In genomic region chr5:104511211-104511610, GRCm38 (mm10) we compare ENCODE assay signal across 23 mouse cellular contexts. TPM values are rescaled to one million over a fixed set of nuclear protein-coding genes. Genes with fewer than 3 reads are reported as not detected.
DNase-seq lines count a peak whose midpoint lies in the region; ATAC-seq and TF ChIP-seq lines count a peak whose summit lies in the region.
"Had no signal": no experiment of that assay in that cellular context is flagged by ENCODE, and none has a peak within 500 bp of the region (broad histone marks: within the 10 kb centered on the region; RNA-seq: fewer than 3 reads in every experiment).

No protein-coding gene starts in this region.

- H3K9ac ChIP-seq in kidney, embryonic 14.5 days (ENCODE audit: low read depth, low read length): no peak overlapping the region
- H3K9ac ChIP-seq in liver, adult 2 months (ENCODE audit: low read depth, low read length): no peak overlapping the region
- no peak overlapping the region for H3K9ac ChIP-seq in liver, postnatal 0 days (replicated peaks)

- TF ChIP-seq POLR2A in kidney, adult 2 months (IDR thresholded peaks at IDR 0.05; ENCODE audit: low read depth, low read length): no peak
- no peak for TF ChIP-seq POLR2A in liver, adult 2 months (IDR thresholded peaks at IDR 0.05; ENCODE audit: extremely low read depth, insufficient read depth, low read length)
- TF ChIP-seq POLR2A in testis, adult 2 months (IDR thresholded peaks at IDR 0.05; ENCODE audit: control insufficient read depth, low read depth, low read length): no peak

- H3K4me2 ChIP-seq in kidney, embryonic 14.5 days (replicated peaks; ENCODE audit: low read depth, low read length): no peak overlapping the region
- H3K4me2 ChIP-seq in liver, postnatal 0 days (ENCODE audit: low read depth, low read length): no peak overlapping the region

- TF ChIP-seq CTCF in kidney, adult 2 months (conservative IDR thresholded peaks at IDR 0.05; ENCODE audit: insufficient read depth, insufficient read length, low read depth, low read length): no peak
- no peak for TF ChIP-seq CTCF in liver, adult 2 months (IDR thresholded peaks at IDR 0.05; ENCODE audit: low read depth, low read length)
- TF ChIP-seq CTCF in liver, postnatal 0 days (IDR thresholded peaks at IDR 0.05; ENCODE audit: low read depth): no peak
- no peak for TF ChIP-seq CTCF in testis, adult 2 months (IDR thresholded peaks at IDR 0.05; ENCODE audit: control insufficient read depth, insufficient read depth, insufficient replicate concordance, low read depth, low read length)

- TF ChIP-seq EP300 in liver, postnatal 0 days (IDR thresholded peaks at IDR 0.05; ENCODE audit: low read depth): no peak

- peak; percentile 80 for DNase-seq in kidney, adult 2 months
- no peak for DNase-seq in kidney, adult 18-20 months
- peak; percentile 82 for DNase-seq in kidney, adult 9 months
- DNase-seq in liver, adult 2 months (ENCODE audit: extremely low read depth, low read depth, low spot score): peak; percentile 80
- DNase-seq in liver, postnatal 0 days: no peak
- no peak for DNase-seq in testis, postnatal 14 days (ENCODE audit: low spot score)
- DNase-seq: adrenal gland, adult 2 months; adrenal gland, adult 8-10 months; adrenal gland, postnatal 10 days; adrenal gland, postnatal 14 days; adrenal gland, postnatal 25 days; adrenal gland, postnatal 36 days; B cell, adult 2 months; cerebellum, adult 11 months; cerebellum, adult 11-12 months had no signal

- no peaks in the 10 kb centered on the region for H3K27me3 ChIP-seq in kidney, adult 2 months (replicated peaks; ENCODE audit: control insufficient read depth, insufficient read depth, low read length)
- no peaks in the 10 kb centered on the region for H3K27me3 ChIP-seq in kidney, embryonic 14.5 days (ENCODE audit: control insufficient read depth, insufficient read depth, low read length)
- H3K27me3 ChIP-seq in liver, adult 2 months (ENCODE audit: control insufficient read depth, insufficient read depth, low read length): no peaks in the 10 kb centered on the region
- no peaks in the 10 kb centered on the region for H3K27me3 ChIP-seq in liver, postnatal 0 days (ENCODE audit: insufficient read depth, low read length)
- no peaks in the 10 kb centered on the region for H3K27me3 ChIP-seq in testis, adult 2 months (ENCODE audit: control insufficient read depth, insufficient read depth, low read length)
- H3K27me3 ChIP-seq: CH12.LX, Patski had no signal

- H3K4me1 ChIP-seq in kidney, adult 2 months (ENCODE audit: control insufficient read depth, insufficient read depth, low read length): peaks cover 8% of the 10 kb centered on the region; the same call in 1 of the 2 replicates
- H3K4me1 ChIP-seq in kidney, embryonic 14.5 days (ENCODE audit: control insufficient read depth, insufficient read depth, low read length): peaks cover 6% of the 10 kb centered on the region
- H3K4me1 ChIP-seq in liver, adult 2 months (ENCODE audit: control insufficient read depth, insufficient read depth, low read length): peaks cover 7% of the 10 kb centered on the region
- peaks cover 6% of the 10 kb centered on the region; the same call in 1 of the 2 replicates for H3K4me1 ChIP-seq in liver, postnatal 0 days (ENCODE audit: insufficient read depth)
- H3K4me1 ChIP-seq in testis, adult 2 months (ENCODE audit: control insufficient read depth, insufficient read depth, low read length): no peaks in the 10 kb centered on the region

- ATAC-seq in kidney, embryonic 14.5 days (ENCODE audit: low FRiP score, low TSS enrichment): no peak
- ATAC-seq in liver, postnatal 0 days: no peak
- ATAC-seq: activated CD4-positive, CD25-positive, alpha-beta regulatory T cell, adult 4 months; CD4-positive, CD25-positive, alpha-beta regulatory T cell, adult 4 months; Patski had no signal

- peaks cover 13% of the 10 kb centered on the region for H3K9me3 ChIP-seq in kidney, embryonic 14.5 days (ENCODE audit: control insufficient read depth, low read length)
- 0 out of 2 replicates have a peak, but pooled peaks cover 6% of the 10 kb centered on the region for H3K9me3 ChIP-seq in liver, postnatal 0 days (ENCODE audit: low read length)

- peak overlapping the region; percentile 94 for H3K27ac ChIP-seq in kidney, adult 2 months (ENCODE audit: insufficient read depth, low read depth, low read length)
- H3K27ac ChIP-seq in kidney, embryonic 14.5 days (ENCODE audit: low read depth, low read length): no peak overlapping the region
- no peak overlapping the region for H3K27ac ChIP-seq in liver, adult 2 months (replicated peaks; ENCODE audit: insufficient read depth, low read depth, low read length)
- no peak overlapping the region for H3K27ac ChIP-seq in liver, postnatal 0 days (ENCODE audit: low read depth)
- no peak overlapping the region for H3K27ac ChIP-seq in testis, adult 2 months (ENCODE audit: control insufficient read depth, insufficient read depth, low read depth, low read length)

- H3K79me2 ChIP-seq in liver, adult 2 months (ENCODE audit: control insufficient read depth, insufficient read depth, low read length): peaks cover 5% of the 10 kb centered on the region

- H3K4me3 ChIP-seq in kidney, adult 2 months (ENCODE audit: insufficient read depth, low read depth, low read length): no peak overlapping the region
- no peak overlapping the region for H3K4me3 ChIP-seq in kidney, embryonic 14.5 days (ENCODE audit: low read length)
- H3K4me3 ChIP-seq in liver, adult 2 months (ENCODE audit: insufficient read depth, low read depth, low read length): no peak overlapping the region
- no peak overlapping the region for H3K4me3 ChIP-seq in liver, postnatal 0 days (ENCODE audit: low read depth, low read length)
- H3K4me3 ChIP-seq in testis, adult 2 months (ENCODE audit: control insufficient read depth, low read depth, low read length): peak overlapping the region; percentile 7; the same call in 1 of the 2 replicates

- peaks cover 7% of the 10 kb centered on the region for H3K36me3 ChIP-seq in kidney, adult 2 months (ENCODE audit: control insufficient read depth, insufficient read depth, low read length)
- H3K36me3 ChIP-seq in kidney, embryonic 14.5 days (ENCODE audit: control insufficient read depth, insufficient read depth, low read length): peaks cover 7% of the 10 kb centered on the region; the same call in 1 of the 2 replicates
- H3K36me3 ChIP-seq in liver, adult 2 months (ENCODE audit: control insufficient read depth, insufficient read depth, low read length): peaks cover 19% of the 10 kb centered on the region
- H3K36me3 ChIP-seq in liver, postnatal 0 days (replicated peaks; ENCODE audit: insufficient read depth, low read length): no peaks in the 10 kb centered on the region; the same call in 1 of the 2 replicates
- peaks cover 1% of the 10 kb centered on the region for H3K36me3 ChIP-seq in testis, adult 2 months (ENCODE audit: control insufficient read depth, insufficient read depth, low read length)

- WGBS in kidney, adult 2 months: 44% methylated on average over 3 of the region's 3 CpGs
- 92% methylated on average over 3 of the region's 3 CpGs for WGBS in kidney, embryonic 14.5 days
- 43% methylated on average over 3 of the region's 3 CpGs for WGBS in liver, adult 2 months
- WGBS in liver, postnatal 0 days (ENCODE audit: insufficient replicate concordance): 85% methylated on average over 3 of the region's 3 CpGs

RNA-seq across cellular contexts. Expression of gene BC005561, which starts 3.1 kb away (rescaled TPM):
- polyA plus RNA-seq in kidney, adult 2 months (2012; rRNA removed): 1.1 and 1.4 TPM in 2 replicates
- 15.9 and 16.3 TPM in 2 replicates for polyA plus RNA-seq in kidney, embryonic 14.5 days (2014; fragmentation: Nextera tagmentation; extraction: Ambion mirVana)
- 6.7 and 7.5 TPM in 2 replicates for total RNA-seq in liver, adult 2 months (2014; rRNA removed)
- polyA plus RNA-seq in liver, adult 2 months (2012; rRNA removed): 1.1 and 1.4 TPM in 2 replicates
- polyA plus RNA-seq in liver, postnatal 0 days (2015; fragmentation: Nextera tagmentation; extraction: Ambion mirVana): 2.6 and 3.0 TPM in 2 replicates
- polyA plus RNA-seq in testis, adult 2 months (2012; rRNA removed): 2.8 and 3.2 TPM in 2 replicates

RNA-seq across cellular contexts. Expression of gene Pkd2, which starts 52.0 kb away (rescaled TPM):
- 56.8 and 59.3 TPM in 2 replicates for polyA plus RNA-seq in kidney, adult 2 months (2012; rRNA removed)
- polyA plus RNA-seq in kidney, embryonic 14.5 days (2014; fragmentation: Nextera tagmentation; extraction: Ambion mirVana): 15.3 and 29.3 TPM in 2 replicates
- total RNA-seq in liver, adult 2 months (2014; rRNA removed): 11.1 and 11.2 TPM in 2 replicates
- 5.7 and 5.8 TPM in 2 replicates for polyA plus RNA-seq in liver, adult 2 months (2012; rRNA removed)
- 0.95 and 0.97 TPM in 2 replicates for polyA plus RNA-seq in liver, postnatal 0 days (2015; fragmentation: Nextera tagmentation; extraction: Ambion mirVana)
- polyA plus RNA-seq in testis, adult 2 months (2012; rRNA removed): 6.8 and 8.6 TPM in 2 replicates
- total RNA-seq: CH12.LX, MEL had no signal
- polyA plus RNA-seq: G1E had no signal

Comparison
In these comparisons a context has a peak if more than half of its experiments do, and no peak if none do; other contexts are left out.
1. DNase-seq: peak in kidney, adult 2 months (single experiment), kidney, adult 9 months (single experiment) and liver, adult 2 months (single experiment); none in kidney, adult 18-20 months (single experiment), liver, postnatal 0 days (single experiment) and testis, postnatal 14 days (single experiment).